Mouse (Mus musculus) frontal cortex, postnatal 25 days (tissue): ENCODE results near the gene Fez2.

ENCODE experiments used
- DNase-seq, 2 experiments: peaks; one replicate each; pipeline ENCODE4 v3.0.0; 2022; ENCODE audit warnings: low spot score in 2 of 2

Gene Fez2

GRCm38 (mm10) chr17:78322369-78323335 is 95.3 kb downstream of the Fez2 start:
- DNase-seq: no peak

GRCm38 (mm10) chr17:78321216-78321835 is 96.6 kb downstream of the Fez2 start:
- DNase-seq: no peak
